Mouse (Mus musculus): Measurements from ENCODE around the gene Trim12c.
"Not testable (repeated sequence)": the region's sequence is repeated elsewhere in the genome, so short reads cannot be mapped to it uniquely, and the experiment has no call there.

Gene Trim12c

DNA sequence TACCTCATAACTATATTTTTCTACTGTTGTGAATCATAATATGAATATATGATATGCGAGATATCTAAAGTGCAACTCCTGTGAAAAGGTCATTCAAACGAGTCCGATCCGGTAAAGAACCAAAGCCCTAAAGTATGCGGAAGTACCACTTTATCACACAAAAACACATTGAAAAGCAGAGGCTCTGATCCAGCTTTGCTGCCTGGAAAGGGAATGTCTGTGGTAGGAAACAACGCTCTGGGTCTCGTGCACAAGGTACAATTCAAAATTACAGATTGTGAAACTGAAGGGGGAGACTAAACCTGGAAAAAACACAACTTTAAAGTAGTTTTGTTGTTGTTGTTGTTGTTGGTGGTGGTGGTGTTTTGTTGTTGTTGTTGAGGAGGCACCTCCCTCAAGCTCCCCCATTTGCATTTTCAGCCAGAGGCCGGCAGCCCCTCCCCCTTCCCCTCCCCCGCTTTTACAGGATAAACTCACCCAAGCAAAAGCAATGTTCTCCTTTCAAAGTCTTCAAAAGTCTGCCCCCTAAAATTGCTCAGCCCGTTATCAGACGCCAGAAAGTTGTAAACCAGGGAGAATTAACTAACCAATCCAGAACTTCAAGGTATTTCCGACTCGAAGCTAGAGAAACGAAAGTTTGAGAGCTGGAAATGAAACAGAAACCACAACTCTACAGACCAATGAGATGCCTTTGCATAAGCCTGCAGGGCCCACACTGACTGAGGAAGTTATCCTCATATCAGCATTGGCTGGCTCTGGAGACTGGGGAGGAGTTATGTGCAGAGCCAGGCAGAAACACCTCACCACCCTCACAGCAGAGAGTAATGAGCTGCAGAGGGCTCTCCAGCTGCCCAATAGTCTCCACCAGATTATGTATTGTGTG, at the start of gene Trim12c:
Gene Trim12c (minus strand): TSS at position 646 of the 883 bp plus-strand sequence.
- peak; percentile 70 for DNase-seq

DNA sequence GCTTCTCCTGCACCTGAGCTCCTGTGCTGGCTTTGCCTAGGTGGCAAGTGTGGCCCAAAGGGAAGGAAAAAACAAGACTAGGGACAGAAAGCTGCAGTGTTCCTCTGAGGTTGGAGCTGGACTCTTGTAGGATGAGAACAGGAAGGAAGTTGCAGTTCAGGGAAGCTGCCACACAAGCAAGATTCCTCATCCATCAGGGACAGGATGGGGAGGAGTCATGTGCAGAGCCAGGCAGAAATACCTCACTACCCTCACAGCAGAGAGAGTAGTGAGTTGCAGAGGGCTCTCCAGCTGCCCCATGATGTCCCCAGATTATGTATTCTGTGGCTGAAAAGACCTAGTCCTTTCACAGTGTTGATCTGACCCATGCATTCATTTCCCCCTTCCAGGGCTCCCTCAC, 48.0 kb upstream of the Trim12c start:
- DNase-seq = no peak

DNA sequence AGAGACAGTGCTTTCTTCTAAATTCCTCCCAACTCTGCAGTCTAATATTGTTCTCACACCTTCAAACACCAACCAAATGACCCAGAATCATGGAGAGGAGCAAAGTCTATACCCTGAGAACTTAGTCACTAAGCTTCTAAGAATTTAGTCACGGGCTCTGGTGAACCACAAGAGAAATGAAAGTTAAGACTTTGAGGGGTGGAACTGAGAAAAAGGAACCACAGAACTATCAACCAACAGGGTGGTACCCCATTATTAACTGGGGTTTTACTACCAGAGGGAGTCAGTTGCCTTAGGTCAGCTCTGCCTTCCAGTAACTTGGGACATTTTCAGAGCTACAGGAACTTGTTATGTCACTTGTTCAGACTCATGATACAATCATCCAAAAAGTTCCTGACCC, 47.5 kb upstream of the Trim12c start, which contains the start of gene Trim30c:
Gene Trim30c (minus strand): TSS at position 140 of the 400 bp plus-strand sequence.
- DNase-seq = no peak

DNA sequence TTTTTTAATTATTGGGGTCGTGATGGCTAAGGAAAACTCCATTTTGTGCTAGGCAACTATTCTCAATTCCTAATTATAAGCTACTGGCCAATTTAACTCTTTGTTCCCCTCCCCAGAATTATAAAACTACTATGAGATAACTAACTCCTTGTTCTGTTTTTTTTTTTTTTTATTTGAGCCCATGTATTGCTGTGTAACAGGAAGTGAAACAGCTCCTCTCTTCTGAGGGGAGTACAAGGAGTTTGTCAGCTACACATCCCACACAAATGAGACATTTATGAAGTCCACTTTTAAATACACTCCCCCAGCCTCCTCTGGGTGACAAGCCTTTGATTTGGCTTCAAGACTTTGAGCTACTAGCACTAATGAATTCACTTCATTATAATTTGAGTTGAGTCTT, 45.3 kb upstream of the Trim12c start:
- no peak for DNase-seq

DNA sequence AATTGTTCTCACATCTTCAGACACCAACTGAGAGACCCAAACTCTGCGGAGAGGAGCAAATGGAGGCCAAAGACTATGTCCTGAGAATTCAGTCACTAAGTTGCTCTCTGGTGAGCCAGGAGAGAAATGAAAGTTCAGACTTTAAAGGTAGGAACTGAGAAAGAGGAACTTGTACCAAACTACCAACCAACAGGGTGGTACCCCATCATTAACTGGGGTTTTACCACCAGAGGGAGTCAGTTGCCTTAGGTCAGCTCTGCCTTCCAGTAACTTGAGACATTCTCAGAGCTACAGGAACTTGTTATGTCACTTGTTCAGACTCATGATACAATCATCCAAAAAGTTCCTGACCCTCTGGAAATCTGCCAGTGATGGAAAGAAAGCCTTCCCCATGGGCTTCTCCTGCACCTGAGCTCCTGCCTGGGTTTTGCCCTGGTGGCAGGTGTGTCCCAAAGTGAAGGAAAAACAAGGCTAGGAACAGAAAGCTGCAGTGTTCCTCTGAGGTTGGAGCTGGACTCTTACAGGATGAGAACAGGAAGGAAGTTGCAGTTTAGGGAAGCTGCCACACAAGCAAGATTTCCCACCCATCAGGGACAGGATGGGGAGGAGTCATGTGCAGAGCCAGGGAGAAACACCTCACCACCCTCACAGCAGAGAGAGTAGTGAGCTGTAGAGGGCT, 16.7 kb upstream of the Trim12c start, which contains the start of gene Trim30b:
Gene Trim30b (minus strand): TSS at position 149 of the 679 bp plus-strand sequence.
- DNase-seq = peak; percentile 10

DNA sequence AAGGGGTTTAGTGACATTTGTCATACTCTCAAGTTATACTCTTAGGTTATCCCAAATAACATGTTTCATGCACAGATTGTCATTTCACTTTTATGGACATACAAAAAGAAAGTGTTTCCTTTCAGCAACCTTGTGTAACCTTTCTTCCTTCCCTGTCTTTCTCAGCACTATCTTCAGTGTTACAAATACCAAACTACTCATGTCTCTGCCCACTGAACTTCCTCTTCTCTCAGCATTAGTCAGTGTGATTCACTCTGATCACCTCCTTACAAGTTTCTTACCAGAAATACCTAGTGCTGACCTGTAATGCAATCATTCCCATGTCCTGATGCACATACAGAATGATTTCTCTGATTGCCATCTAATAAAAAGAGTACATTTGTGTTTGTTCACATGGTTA, 13.2 kb upstream of the Trim12c start:
- no peak for DNase-seq

DNA sequence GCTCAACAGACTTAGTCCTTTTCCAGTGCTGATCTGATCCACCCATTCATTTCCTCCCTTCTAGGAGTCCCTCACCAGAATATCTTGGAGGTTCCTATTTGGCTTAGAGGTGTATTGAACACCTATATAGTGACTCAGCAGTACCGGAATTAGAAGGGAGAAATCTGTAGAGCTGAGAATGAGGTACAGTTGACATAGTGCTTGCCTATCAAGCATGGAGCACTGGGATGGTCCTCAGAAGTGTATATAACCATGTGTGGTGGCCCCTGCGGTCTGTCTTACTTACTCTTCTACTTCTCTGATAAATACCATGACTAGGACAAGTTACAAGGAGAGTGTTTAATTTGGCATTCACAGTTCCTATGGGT, 422 bp upstream of the Trim12c start:
- DNase-seq = peak; percentile 10

DNA sequence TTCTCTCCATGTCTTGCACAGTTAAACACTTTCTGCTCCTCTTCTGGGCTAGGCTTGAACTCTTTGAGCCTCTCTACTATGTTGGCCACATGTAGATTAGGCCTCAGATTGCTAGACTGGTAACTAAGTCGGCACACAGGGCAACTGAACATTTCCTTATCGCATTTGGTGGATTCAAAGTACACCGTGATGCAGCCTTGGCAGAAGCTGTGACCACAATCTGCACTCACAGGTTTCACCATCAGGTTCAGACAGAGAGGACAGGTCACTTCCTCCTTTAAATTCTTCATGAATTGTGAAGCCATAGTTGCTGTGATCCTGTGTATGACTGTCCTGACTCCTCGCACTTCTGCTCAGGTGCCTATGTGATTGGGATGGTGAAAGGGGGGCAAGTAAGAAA, 5.1 kb downstream of the Trim12c start:
- DNase-seq = not testable (repeated sequence)

DNA sequence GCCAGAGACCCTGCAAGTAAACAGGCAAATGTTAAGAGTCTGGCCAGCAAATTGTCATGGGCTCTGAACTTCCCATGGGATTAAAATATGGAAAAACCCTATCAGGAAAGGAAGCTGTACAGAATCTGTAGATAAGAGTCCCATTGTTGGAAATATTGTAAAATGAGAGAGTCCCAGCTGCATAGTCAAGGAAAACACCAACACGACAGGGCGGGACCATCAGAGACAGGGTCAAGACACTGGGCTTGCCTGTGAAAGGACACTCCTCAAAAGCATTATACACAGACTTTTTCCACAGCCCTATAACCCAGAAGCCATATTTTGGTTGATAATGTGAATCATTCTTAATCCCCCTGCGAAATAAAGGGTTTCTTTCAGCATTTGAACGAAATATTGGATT, 12.4 kb downstream of the Trim12c start:
- not testable (repeated sequence) for DNase-seq

DNA sequence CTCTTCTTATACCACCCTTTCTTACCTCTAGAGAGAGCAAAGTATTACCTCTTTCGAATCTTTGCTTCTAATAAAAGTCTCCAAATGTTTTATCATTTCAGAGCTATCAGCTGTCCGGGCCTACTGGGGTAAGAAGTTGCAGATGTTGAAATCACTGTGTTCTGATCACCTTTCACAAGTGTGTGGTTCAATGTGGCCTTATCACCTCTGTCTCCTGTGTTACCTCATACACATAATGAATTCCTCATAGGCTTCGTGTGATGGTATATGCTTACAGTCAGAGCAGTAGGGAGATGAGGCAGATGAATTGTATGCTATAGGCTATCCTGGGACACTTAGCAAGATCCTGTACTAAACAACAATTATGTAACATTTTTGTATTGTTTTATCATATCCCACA, 17.6 kb downstream of the Trim12c start:
- not testable (repeated sequence) for DNase-seq

DNA sequence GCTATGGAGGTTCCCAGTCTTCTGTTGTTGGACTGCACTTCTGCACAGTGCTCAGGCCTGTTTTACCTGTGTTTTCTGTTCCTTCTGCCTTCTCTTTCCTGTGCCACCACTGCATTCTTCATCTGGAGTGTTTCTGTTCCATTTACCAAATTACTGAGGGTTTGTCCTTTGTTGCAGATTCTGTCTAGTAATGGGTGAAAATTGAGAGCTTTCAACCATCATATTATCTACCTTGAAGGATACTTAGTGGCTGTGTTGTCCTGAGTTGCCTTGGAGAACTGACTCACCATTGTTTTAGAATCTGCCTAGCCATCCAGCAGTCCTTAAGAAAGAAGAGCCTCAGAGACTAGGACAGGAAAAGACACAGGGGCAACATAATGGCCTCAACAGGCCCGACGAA, 24.0 kb downstream of the Trim12c start, which contains the start of gene Trim34b:
Gene Trim34b (plus strand): TSS at position 301 of the 400 bp plus-strand sequence.
- not testable (repeated sequence) for DNase-seq

DNA sequence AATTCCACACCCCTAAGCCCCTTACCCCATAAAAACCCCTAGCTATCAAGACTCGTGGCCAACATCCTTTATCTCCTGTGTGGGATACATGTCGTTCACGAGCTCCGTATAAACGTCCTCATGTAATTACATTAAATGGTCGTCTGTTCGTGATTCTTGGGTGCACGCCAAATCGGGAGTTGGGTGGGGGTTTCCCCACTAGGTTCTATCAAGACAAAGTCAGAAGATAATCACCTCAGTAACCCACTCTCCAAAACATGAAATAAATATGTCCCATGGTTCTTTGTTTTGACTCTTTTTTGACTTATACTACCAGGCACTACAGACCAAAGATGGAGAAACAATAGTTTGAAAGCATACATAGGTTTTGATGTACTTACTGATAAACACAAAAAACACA, 31.1 kb downstream of the Trim12c start:
- DNase-seq = no peak

DNA sequence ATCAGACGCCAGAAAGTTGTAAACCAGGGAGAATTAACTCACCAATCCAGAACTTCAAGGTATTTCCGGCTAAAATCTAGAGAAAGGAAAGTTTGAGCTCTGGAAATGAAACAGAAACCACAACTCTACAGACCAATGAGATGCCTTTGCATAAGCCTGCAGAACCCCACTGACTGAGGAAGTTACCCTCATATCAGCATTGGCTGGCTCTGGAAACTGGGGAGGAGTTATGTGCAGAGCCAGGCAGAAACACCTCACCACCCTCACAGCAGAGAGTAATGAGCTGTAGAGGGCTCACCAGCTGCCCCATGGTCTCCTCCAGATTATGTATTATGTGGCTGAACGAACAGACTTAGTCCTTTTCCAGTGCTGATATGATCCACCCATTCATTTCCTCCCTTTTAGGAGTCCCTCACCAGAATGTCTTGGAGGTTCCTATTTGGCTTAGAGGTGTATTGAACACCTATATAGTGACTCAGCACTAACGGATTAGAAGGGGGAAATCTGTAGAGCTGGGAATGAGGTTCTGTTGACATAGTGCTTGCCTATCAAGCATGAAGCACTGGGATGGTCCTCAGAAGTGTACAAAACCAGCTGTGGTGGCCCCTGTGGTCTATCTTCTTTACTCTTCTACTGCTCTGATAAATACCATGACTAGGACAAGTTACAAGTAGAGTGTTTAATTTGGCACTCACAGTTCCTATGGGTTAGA, 37.6 kb downstream of the Trim12c start, which contains the start of gene Trim12a:
Gene Trim12a (minus strand): TSS at position 98 of the 712 bp plus-strand sequence.
- not testable (repeated sequence) for DNase-seq

DNA sequence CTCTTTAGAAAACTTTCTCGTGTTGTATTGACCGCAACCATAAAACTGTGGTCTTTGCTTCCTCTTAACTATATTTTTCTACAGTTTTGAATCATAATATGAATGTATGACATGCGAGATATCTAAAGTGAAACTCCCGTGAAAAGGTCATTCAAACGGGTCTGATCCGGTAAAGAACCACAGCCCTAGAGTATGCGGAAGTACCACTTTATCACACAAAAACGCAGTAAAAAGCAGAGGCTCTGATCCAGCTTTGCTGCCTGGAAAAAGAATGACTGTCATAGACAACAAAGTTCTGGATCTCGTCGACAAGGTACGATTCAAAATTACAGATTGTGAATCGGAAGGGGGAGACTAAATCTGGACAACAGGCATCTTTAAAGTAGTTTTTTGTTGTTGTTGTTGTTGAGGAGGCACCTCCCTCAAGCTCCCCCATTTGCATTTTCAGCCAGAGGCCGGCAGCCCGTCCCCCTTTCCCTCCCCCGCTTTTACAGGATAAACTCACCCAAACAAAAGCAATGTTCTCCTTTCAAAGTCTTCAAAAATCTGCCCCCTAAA, 38.3 kb downstream of the Trim12c start:
- peak; percentile 25 for DNase-seq

DNA sequence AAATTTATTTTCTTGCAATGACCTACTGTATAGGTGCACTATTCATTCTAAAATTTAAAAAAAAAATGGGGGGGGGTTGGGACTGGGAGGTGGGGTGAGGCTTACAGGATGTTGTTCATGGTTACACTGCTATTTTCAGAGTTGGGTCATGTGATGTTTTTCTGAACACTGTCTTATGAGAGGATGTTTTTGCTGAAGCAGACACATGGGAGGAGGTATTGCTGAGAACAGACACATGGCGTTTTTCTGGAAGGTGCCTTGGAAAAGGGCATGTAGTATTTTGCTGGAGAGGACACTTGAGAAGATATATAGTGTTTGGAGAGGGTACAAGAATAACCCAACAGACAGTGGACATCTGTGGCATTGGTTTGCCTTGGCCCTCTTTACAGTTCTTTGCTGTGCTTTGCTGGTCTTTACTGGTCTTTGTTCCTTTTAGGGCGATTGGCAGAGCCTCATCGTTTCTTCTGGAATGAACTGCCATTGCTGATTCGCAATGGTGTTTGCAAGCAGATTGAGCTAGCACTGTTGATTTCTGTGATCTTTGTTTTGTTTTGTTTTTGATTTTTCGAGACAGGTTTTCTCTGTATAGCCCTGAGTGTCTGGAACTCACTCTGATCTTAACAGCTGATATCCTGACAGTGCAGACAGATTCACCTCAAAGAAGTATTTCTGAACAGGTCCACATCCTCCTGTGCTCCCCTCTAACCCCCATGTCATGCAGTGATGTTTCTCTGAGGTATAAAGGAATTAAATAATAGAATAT, 61.3 kb downstream of the Trim12c start:
- no peak for DNase-seq

DNA sequence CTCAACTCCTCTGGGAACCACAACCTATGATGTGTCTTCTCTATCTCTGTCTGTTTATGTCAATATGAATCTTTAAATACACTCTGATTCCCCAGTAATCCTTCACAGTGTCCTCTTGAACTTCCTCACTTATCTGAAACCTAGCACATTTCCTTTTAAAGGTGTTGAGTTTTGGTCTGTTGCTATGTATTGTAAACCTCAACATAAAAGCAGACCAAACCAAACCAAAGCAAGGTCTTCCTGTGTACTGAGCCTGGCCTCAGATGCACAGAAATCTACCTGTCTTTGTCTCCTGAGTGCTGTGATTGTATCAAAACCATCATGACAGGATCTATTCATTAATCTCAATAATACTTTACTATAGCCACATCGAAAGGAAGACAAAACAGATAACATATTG, 62.5 kb downstream of the Trim12c start:
- DNase-seq = no peak
